Mouse (Mus musculus): Measurements from ENCODE around the gene Papola.

- TF ChIP-seq ZC3H11A (IDR thresholded peaks at IDR 0.05; ENCODE audit: borderline replicate concordance, low read depth, low read length) (no peak), MAFK (IDR thresholded peaks at IDR 0.05; ENCODE audit: insufficient read depth, low read depth, low read length) (no peak), ZNF384 (IDR thresholded peaks at IDR 0.05; ENCODE audit: low read depth, low read length) (no peak), CHD2 (IDR thresholded peaks at IDR 0.05; ENCODE audit: low read depth, low read length) (no peak), HCFC1 (IDR thresholded peaks at IDR 0.05; ENCODE audit: borderline replicate concordance, insufficient read depth, low read length) (no peak)
Measured at GRCm38 (mm10) chr12:105867646-105868045, 83.2 kb downstream of the Papola start.
